Mouse (Mus musculus): ENCODE results near the gene Rin1. TPM values are rescaled to one million over a fixed set of nuclear protein-coding genes. Genes with fewer than 3 reads are reported as not detected.

Gene Rin1
- total RNA-seq (2023), result 1.6 and 3.1 TPM in 2 replicates

DNA sequence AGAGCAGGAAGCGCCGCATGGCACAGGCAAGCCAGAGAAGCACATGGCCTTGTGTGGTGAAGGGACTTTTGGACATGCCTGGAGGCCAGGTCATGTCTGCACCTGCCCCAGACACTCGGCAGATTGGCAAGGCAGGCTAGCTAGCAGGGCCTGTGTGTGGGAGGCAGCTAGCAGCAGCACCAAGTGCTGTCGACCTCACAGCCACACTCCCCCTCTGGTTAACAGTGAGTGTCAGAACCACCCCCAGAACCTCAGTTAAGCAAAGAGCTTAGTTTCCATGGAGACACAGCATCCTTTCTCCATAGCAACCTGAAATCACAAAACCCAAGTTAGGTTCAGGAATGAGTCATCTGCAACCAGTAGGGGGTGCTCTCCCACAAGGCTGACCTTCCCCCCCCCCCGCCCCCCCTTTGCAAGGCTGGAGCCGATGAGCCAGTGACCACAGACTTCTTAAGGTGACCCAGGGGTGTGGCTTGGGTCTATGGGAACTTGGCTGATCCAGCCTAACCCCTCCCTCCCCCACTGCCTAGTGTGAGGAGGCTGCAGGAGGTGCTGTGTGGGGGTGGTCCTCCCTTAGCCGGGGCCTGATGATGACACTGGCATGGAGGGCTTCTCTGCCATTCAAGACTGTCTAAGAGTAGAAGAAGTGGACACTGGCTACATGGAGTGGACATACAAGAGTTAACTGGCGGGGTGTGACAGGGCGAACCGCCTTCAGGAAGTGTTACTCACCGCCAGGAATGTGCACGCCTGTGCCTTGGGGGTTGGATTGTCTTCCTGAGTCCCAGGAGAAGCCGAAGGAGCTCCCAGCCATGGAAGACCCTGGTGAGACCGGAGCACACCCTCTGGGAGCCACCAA lies at the start of gene Rin1:
Gene Rin1 (plus strand): TSS at position 435 of the 859 bp plus-strand sequence.

DNA sequence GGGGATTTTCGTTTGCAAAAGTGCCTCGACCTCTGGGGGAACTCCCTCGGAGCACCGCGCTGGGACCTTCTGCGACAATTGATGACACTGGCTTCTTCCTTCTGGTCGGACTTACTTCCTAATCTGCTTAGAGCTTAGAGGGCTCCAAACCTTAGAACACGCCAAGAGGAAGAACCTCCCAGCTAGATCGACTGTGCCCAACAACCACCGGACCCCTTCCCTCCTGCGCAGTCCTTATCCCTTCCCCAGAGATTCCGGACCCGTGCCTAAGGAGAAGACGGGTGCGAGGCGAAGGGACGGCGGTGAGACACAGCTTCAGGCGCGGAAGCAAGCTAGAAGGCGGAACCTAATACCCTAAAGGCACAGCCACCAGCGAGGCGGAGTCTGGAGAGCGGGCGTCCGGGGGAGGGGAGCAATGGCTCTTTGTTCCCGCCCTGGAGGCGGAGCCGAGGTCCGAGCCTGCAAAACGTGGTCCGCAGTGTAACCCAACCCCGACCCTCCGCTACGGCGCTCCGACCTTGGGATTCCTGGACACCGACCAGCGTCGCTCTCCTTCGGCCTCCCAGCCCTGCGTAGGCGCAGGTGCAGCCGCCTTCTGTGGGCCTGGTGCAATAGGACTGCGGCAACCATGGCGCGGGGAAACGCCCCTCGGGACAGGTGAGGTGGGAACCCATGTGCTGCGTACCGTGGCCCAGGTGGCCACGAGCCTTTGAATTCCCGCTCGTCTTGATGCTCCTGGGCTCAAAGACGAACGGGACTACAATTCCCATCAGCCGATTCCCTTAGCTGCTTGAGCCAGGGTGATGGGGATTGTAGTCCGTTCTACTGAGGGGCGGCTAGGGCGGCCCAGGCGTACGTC lies 26.4 kb upstream of the Rin1 start, which contains the start of gene Slc29a2:
Gene Slc29a2 (plus strand): TSS at position 240 of the 859 bp plus-strand sequence.

DNA sequence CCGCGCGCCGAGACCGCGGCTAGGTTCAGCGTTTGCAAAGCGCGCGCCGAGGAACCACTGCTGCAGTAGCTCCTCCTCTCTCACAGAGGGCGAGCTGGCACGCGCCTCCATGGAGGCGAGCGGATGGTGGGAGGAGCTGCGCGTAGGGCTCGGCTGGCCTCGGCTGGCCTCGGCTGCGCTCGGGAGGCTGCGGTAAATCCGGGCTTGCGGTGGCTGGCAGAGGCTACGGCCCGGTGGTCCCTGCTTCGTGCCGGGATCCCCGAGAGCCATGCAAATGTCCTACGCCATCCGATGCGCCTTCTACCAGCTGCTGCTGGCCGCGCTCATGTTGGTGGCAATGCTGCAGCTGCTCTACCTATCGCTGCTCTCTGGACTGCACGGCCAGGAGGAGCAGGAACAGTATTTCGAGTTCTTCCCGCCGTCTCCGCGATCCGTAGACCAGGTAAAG lies 11.5 kb upstream of the Rin1 start, which contains the start of the genes B4gat1 and AC124502.3:
Gene B4gat1 (plus strand): TSS at position 118 of the 448 bp plus-strand sequence.
Gene AC124502.3 (plus strand): TSS at position 183 of the 448 bp plus-strand sequence.

DNA sequence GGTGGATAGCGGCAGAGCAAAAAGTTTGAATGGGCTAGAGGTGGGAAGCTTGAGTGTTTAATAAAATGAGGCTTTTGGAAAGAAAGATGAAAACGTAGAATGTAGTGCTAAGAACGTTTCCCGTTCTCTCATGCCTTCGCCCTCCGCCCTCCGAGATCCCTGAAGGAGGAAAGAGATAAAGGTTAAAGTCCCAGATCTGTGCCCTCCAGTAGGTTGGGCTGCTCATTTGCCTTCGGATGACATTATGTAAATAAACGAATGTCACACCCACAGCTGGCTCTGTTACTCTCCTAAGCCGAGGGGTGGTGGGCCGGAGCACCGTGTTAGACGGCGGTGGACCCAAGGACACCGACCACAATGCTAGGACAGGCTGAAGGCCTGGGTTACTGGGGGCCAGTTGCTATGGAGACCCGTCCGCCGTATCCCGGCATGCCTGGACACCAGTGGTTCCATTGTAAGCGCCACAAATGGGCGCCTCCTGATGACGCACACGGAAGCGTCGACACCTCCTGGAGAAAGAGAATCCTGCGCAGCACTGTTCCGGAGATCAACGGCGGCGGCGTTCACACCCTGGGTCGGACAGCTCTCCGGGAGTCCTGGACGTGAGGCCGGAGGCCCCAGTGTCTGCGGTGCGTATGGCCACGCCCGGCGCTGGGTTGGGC lies 9.3 kb upstream of the Rin1 start, which contains the start of gene Brms1:
Gene Brms1 (plus strand): TSS at position 493 of the 662 bp plus-strand sequence.

DNA sequence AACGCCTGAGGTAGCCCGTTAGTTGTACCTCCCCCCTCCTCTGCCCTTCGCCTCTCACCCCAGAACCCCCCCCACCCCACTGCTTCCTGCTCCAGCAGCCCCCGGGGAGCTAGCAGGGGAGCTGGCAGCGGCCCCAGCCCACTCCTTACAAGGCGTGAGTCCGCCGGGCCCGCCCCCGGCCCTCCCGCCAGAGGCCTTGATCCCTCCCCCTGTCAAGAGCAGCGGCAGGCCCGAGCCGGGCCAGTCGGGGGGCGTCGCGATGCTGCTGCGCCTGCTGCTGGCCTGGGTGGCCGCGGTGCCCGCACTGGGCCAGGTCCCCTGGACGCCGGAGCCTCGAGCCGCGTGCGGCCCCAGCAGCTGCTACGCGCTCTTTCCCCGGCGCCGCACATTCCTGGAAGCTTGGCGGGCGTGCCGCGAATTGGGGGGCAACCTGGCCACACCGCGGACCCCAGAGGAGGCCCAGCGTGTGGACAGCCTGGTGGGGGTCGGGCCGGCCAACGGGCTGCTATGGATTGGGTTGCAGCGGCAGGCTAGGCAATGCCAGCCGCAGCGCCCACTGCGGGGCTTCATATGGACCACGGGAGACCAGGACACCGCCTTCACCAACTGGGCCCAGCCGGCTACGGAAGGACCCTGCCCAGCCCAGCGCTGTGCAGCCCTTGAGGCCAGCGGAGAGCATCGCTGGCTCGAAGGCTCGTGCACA lies 17.7 kb downstream of the Rin1 start, which contains the start of gene Cd248:
Gene Cd248 (plus strand): TSS at position 212 of the 703 bp plus-strand sequence.

DNA sequence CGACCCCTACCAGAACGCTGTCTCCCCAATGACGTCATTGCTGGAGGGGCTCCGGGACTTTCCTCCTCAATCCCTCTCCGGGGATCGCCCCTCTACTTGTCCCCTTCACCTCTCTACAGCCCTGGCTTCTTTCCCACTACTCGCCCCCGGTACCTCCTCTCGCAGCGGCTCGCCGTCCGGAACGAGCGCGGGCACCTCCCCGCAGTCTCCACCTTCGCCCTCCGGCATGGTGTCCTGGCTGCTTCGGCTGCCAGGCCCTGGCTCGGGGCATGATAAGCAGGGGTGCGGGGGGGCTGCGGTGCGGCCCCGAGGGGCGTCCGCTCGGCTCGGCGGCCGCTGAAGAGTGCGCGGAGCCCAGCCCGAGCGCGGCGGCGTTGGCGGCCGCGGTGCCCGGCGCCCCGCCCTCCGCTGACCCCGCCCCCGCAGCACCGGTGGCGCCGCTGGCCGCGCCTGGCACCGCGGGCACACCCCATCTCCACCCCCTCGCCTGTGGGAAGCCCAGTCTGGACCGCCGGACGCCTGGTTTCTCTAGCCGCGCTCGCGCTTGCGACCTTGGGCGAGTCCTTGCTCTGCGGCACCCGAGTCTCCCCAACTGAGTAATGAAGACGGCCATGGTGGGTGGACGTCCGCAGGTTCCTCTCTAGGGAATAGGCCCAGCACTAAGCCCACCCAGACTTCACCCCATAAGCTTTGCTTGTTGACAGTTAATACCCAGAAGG lies 35.0 kb downstream of the Rin1 start, which contains the start of gene Tmem151a:
Gene Tmem151a (minus strand): TSS at position 387 of the 719 bp plus-strand sequence.

DNA sequence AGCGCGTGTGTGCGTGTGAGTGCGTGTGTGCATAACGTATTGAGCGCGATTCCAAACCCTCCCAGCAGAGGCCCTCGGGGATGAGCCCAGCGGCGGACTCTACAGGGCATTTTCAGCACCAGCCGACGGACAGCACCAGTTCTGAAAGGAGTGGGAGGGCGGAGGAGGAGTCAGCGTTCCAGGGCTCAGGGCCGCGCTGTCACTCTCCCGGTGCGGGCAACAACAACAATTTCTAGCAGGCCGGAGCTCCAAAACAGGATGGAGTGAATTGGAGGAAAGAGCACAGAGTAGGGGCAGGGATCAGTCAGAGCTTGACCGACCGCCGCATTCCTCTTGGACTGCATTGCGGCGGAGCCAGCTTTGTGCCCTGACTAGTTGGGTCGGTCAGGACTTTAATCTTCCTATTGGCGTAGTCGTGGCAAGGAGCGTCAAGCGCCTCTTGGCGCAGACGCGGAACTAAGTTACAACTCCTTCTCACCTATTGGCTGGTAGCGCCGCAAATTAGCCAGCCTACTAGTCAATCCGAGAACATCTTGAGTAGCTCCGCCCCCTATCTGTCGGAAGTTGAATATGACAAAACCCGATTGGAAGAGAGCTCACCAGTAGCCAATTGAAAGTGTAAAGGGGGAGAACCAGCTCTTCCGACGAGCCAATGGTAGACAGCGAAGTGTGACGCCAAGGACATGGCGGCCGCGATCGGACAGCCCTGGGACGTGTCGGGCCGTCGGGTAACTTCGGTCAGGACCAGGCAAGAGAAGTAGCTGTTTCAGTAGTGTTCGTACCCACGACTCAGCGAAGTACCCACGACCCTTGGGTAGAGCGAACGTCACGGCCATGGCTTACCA lies 37.8 kb downstream of the Rin1 start, which contains the start of gene Yif1a:
Gene Yif1a (plus strand): TSS at position 655 of the 845 bp plus-strand sequence.

DNA sequence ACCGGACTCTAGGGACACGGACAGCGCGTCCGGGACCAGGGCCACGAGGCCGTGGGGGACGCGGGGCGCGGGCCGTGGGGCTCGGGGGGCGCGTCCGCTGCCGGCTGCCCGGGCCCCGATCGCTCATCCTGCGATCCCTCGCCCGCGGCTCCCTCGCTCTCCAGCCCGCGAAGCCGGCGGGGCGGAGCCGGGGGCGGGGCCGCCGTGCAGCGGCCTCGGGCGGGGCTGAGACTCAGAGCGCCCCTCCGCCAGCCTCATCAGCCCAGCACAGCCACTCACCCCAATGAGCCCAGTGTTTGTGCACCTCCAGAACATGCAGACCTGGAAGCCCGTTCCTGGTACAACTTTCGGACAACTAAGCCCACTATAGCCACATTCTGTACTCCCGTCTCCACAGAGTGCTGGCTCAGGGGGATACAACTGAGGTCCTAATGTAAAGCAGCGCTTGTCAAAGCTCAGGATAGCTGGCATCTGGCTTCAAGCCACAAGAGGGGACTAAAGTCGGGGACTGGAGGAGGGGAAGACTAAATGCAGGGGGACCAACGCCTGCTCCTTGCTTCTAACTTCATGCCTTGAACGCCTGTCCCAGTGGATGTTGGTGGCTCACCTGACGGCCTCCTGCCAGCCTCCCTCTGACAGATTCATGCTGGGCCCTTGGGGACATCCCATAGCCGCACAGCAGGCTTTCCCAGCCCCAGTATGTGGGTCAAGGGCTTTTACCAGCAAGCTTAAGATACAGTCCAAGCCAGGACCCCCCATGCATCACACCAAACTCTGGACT lies 48.3 kb downstream of the Rin1 start, which contains the start of gene Cnih2:
Gene Cnih2 (minus strand): TSS at position 159 of the 781 bp plus-strand sequence.

Other genes with a start within 250 kb of the Rin1 start
- 11.1 and 17.9 TPM in 2 replicates for gene Gm21992, start 238.9 kb upstream of the Rin1 start, total RNA-seq (2023)
- 35.2 and 39.3 TPM in 2 replicates for gene Rbm14, start 238.8 kb upstream of the Rin1 start, total RNA-seq (2023)
- 8.4 and 9.7 TPM in 2 replicates for gene Ccs, start 211.1 kb upstream of the Rin1 start, total RNA-seq (2023)
- not detected in 2 replicates for gene Ccdc87, start 211.1 kb upstream of the Rin1 start, total RNA-seq (2023)
- gene Ctsf, start 195.4 kb upstream of the Rin1 start, total RNA-seq (2023), result 0.92 and 1.1 TPM in 2 replicates
- gene Actn3, start 172.6 kb upstream of the Rin1 start, total RNA-seq (2023), result not detected in 2 replicates
- gene Zdhhc24, start 171.8 kb upstream of the Rin1 start, total RNA-seq (2023), result 2.9 and 5.0 TPM in 2 replicates
- 0.29 TPM in 1 of 2 replicates, not detected in the other for gene Bbs1, start 143.9 kb upstream of the Rin1 start, total RNA-seq (2023)
- gene Dpp3, start 122.2 kb upstream of the Rin1 start, total RNA-seq (2023), result 49.8 and 60.7 TPM in 2 replicates
- gene Peli3, start 107.4 kb upstream of the Rin1 start, total RNA-seq (2023), result not detected in 2 replicates
- 7.8 and 9.4 TPM in 2 replicates for gene Mrpl11, start 88.3 kb upstream of the Rin1 start, total RNA-seq (2023)
- gene Npas4, start 60.2 kb upstream of the Rin1 start, total RNA-seq (2023), result not detected in 2 replicates
- 0.88 and 2.3 TPM in 2 replicates for gene Slc29a2, start 26.6 kb upstream of the Rin1 start, total RNA-seq (2023)
- 3.5 and 3.9 TPM in 2 replicates for gene B4gat1, start 11.7 kb upstream of the Rin1 start, total RNA-seq (2023)
- 0.32 TPM in 1 of 2 replicates, not detected in the other for gene AC124502.3, start 11.6 kb upstream of the Rin1 start, total RNA-seq (2023)
- gene Brms1, start 9.1 kb upstream of the Rin1 start, total RNA-seq (2023), result 48.6 and 55.1 TPM in 2 replicates
- gene Cd248, start 17.6 kb downstream of the Rin1 start, total RNA-seq (2023), result not detected in 2 replicates
- gene Tmem151a, start 35.0 kb downstream of the Rin1 start, total RNA-seq (2023), result 0.13 and 0.14 TPM in 2 replicates
- 10.0 and 14.1 TPM in 2 replicates for gene Yif1a, start 38.1 kb downstream of the Rin1 start, total RNA-seq (2023)
- 0.93 and 1.0 TPM in 2 replicates for gene Cnih2, start 48.0 kb downstream of the Rin1 start, total RNA-seq (2023)
- gene Rab1b, start 56.6 kb downstream of the Rin1 start, total RNA-seq (2023), result 130 and 138 TPM in 2 replicates
- gene Klc2, start 68.1 kb downstream of the Rin1 start, total RNA-seq (2023), result 10.9 and 15.3 TPM in 2 replicates
- 101 and 135 TPM in 2 replicates for gene Pacs1, start 222.6 kb downstream of the Rin1 start, total RNA-seq (2023)
- 206 and 260 TPM in 2 replicates for gene Sf3b2, start 245.0 kb downstream of the Rin1 start, total RNA-seq (2023)
- not detected in 2 replicates for gene Gal3st3, start 247.8 kb downstream of the Rin1 start, total RNA-seq (2023)